Mouse (Mus musculus) brain, embryonic 14.5 days (tissue): ENCODE results near the gene Arhgef38. TPM values are rescaled to one million over a fixed set of nuclear protein-coding genes. Genes with fewer than 3 reads are reported as not detected.

Experiments
- DNase-seq: peaks from one replicate; pipeline ENCODE4 v3.0.0-alpha.2; 2011; ENCODE audit warnings: low read depth
- CTCF ChIP-seq: fragments of 200-500 bp; IDR thresholded peaks from 2 replicates; pipeline ENCODE4 v1.5.1; 2012; ENCODE audit warnings: inconsistent platforms, mild to moderate bottlenecking, moderate library complexity, borderline replicate concordance; ENCODE audit not compliant: insufficient read depth, insufficient read length; ENCODE audit errors: extremely low read depth
- POLR2A ChIP-seq: fragments of 200-500 bp; IDR thresholded peaks from 2 replicates; pipeline ENCODE4 v1.6.1; 2012; ENCODE audit warnings: mild to moderate bottlenecking, inconsistent platforms, borderline replicate concordance; ENCODE audit not compliant: poor library complexity, insufficient read depth, insufficient read length, severe bottlenecking; ENCODE audit errors: extremely low read depth
- polyA plus RNA-seq: library from polyadenylated mRNA; depleted of rRNA; stranded (reverse); fragments of >200 nt; gene quantifications from 2 replicates; pipeline ENCODE4 v1.2.3, GENCODE M21; 2012; rRNA removed

Gene Arhgef38
- polyA plus RNA-seq = 0.01 and 0.05 TPM in 2 replicates

DNA sequence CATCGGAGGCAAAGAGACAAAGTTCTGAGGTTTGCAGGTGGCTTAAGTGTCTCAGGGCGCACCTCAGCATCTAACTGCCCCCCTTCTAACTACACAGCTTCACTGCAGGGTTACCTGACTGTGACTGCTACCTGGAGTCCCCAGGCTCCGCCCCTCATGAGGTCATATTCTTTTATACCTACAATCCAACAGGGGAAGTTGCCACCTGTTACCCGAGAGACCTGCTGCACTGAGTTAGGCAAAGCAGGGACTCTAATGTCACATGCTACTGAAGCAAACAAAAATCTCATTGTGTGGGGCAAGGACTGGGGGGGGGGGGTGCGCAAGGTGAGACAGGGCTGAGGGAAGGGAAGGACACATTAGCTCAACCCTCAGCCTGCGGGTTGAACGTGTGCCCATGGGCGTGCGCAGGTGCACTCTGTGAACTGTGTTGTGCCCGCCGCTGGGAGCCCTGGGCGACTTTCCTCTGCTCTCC lies at the start of gene Arhgef38:
Gene Arhgef38 (minus strand): TSS at position 129 of the 475 bp plus-strand sequence.
- TF ChIP-seq POLR2A (no peak), CTCF (no peak)
- no peak for DNase-seq

DNA sequence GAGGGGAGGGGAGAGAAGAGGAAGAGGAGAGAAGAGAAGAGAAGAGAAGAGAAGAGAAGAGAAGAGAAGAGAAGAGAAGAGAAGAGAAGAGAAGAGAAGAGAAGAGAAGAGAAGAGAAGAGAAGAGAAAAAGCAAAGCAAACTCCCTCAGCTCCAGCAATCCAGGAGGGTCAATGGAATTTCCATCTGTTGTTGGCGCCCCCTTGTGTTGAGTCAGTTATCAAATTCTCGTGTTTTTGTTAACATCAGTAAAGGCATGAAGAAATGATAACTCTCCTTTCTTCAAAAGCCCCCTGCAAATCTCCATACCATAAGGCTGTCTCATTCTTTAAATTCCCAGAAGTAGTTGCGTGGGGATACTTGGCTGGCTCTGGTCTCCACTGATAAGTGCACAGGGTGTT lies 37.1 kb upstream of the Arhgef38 start:
- peak; percentile 55; the same call in 1 of the 2 replicates for TF ChIP-seq CTCF
- no peak for TF ChIP-seq POLR2A
- DNase-seq = peak; percentile 81

DNA sequence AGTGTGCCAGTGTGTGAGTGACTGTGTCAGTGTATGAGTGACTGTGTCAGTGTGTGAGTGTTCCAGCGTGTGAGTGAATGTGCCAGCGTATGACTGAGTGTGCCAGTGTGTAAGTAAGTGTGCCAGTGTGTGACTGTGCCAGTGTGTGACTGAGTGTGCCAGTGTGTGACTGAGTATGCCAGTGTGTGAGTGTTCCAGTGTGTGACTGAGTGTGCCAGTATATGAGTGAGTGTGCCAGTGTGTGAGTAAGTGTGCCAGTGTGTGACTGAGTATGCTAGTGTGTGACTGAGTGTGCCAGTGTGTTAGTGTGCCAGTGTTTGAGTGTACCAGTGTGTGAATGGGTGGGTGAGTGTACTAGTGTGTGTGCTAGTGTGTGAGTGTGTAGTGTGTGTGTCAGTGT lies 24.1 kb upstream of the Arhgef38 start:
- TF ChIP-seq POLR2A (no peak), CTCF (no peak)
- DNase-seq = no peak

GRCm38 (mm10) chr3:133255842-133256241 lies 21.1 kb upstream of the Arhgef38 start:
- TF ChIP-seq POLR2A (no peak), CTCF (no peak)
- DNase-seq = no peak

- no peak for TF ChIP-seq POLR2A
- no peak for TF ChIP-seq CTCF
Measured at GRCm38 (mm10) chr3:133244027-133244426, 9.3 kb upstream of the Arhgef38 start.

DNA sequence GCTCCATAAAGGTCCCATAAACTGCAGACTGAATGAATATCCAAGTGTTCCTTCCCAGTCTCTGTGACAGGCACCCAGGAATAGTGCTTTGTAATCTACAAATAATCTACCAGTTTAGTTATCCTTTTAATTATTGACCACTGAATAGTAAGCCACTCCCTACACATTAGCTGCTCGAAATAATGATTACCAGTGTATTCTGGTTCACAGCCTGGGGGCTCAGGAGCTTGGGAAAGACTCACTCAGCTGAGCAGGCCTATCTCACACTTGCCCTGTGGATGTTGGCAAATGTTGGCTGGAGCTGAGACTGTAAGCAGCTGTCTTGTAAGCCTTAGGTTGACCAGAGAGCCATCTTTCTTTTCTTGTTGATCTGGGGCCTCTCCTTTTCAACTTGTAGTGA lies 7.2 kb upstream of the Arhgef38 start:
- DNase-seq = no peak
- TF ChIP-seq CTCF = no peak
- TF ChIP-seq POLR2A = no peak

More at GRCm38 (mm10) chr3:133244027-133244426, 9.3 kb upstream of the Arhgef38 start:
- DNase-seq = peak; percentile 87

GRCm38 (mm10) chr3:133233993-133234392 lies 756 bp downstream of the Arhgef38 start:
- DNase-seq = no peak
- TF ChIP-seq CTCF (no peak), POLR2A (no peak)

DNA sequence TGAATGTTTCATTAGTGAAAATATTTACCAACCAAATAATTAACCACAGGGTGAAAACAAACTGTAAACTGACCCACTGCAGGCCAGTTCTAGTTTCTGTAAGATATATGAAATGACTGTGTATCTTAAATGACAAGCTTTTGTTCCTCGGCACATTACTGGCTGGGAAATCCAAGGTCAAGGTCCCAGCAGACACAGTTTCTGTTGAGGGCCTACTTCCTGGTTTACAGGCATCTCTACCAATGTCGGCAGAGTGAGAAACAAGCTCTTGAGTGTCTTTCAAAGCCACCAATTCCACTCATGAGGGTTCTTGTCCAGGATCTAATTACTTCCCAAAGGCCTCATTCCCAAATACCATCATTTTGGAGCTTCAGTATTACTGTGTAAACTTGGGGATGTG lies 4.3 kb downstream of the Arhgef38 start:
- no peak for TF ChIP-seq POLR2A
- TF ChIP-seq CTCF = no peak
- DNase-seq = no peak

- TF ChIP-seq POLR2A = no peak
- TF ChIP-seq CTCF = no peak
- no peak for DNase-seq
Measured at GRCm38 (mm10) chr3:133229594-133229993, 5.2 kb downstream of the Arhgef38 start.

DNA sequence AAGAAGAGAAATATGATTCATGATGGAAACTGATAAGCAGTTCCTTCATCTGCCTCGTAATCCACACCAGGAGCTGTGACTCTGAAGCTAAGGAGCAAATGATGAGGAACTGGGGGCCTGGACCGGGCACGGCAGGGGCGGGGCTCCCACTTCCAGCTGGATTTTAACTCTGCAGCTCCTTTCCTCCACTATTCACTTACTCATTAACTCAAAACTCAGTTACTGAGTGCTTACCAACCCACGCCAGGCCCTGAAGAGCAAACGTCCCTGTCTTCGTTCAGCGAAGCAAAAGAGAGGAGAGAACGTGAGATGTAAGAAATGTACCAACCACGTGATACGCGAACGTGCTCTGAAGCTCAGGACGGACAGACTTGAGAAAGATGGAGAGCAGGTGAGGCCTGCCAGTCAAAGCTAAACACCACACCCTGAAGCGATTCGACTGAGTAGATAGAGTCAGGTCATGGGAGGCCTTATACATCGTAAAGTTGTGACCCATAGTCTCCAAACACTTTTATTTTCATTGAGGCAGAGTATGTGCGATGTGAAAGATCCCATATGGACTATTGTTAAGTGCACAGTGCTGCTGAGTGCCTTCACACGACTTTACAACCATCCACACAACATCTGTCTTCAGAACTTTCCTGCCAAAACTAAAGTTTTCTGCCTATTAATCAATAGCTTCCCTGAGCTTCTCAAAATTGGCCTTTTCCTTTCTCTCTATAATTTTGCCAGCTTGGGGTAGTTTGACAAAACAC lies 7.3 kb downstream of the Arhgef38 start:
- TF ChIP-seq CTCF (no peak), POLR2A (no peak)
- no peak for DNase-seq

- peak; percentile 44 for DNase-seq
- TF ChIP-seq CTCF = no peak
- TF ChIP-seq POLR2A = no peak
Measured at GRCm38 (mm10) chr3:133218501-133218900, 16.2 kb downstream of the Arhgef38 start.

- TF ChIP-seq POLR2A = no peak
- no peak for DNase-seq
Measured at GRCm38 (mm10) chr3:133215198-133215819, 19.4 kb downstream of the Arhgef38 start.
